Mouse (Mus musculus): ENCODE measurements around the gene S100g. TPM values are rescaled to one million over a fixed set of nuclear protein-coding genes. Genes with fewer than 3 reads are reported as not detected.

S100g gene
- total and polyA plus RNA-seq, 3 experiments = not detected

DNA sequence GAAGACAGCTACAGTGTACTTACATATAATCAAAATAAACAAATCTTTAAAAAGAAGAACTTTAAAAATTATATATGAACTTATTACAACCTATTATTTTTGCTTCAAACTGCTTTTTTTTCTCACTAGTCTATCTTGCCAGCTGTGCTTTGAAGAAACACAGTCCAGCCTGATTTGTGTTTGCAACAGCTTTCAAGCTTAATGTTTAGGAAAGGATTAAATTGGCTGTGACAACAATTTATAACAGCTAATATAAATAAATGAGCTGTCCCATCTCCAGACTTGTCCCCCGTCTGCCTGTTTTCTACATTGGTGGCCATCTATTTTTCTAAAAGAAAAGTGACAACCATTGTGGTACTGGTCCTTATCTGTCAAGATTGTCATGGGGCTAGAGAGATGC lies 22.4 kb downstream of the S100g start:
- H3K4me2 ChIP-seq (ENCODE audit: insufficient read depth, low read depth, poor library complexity, severe bottlenecking) = no peak overlapping the region
- no peaks in the 10 kb centered on the region for H3K4me1 ChIP-seq (ENCODE audit: control insufficient read depth in 1 of 2, insufficient read depth in 2 of 2)
- dilution Hi-C loops (cut with MboI; ENCODE audit: extremely low pct_ligation_motif_present, extremely low pct_unique_long_range_greater_than_20kb, low sequenced_read_pairs) (no loop called here), in situ Hi-C loops (cut with MboI; ENCODE audit: low pct_ligation_motif_present, low pct_unique_long_range_greater_than_20kb, low sequenced_read_pairs) (no loop called here)
- H3K9ac ChIP-seq (ENCODE audit: insufficient read depth, low read depth) = no peak overlapping the region
- TF ChIP-seq RAD21 (IDR thresholded peaks at IDR 0.05; ENCODE audit: low read depth, low read length) = no peak
- no peak for TF ChIP-seq MAZ (IDR thresholded peaks at IDR 0.05; ENCODE audit: low read depth, low read length)
- TF ChIP-seq USF1 (IDR thresholded peaks at IDR 0.05; ENCODE audit: low read depth, low read length) = no peak
- TF ChIP-seq EP300 (IDR thresholded peaks at IDR 0.05; ENCODE audit: low read length) = no peak
- TF ChIP-seq CHD1 (IDR thresholded peaks at IDR 0.05; ENCODE audit: low read depth, low read length) = no peak
- TF ChIP-seq HCFC1 (IDR thresholded peaks at IDR 0.05; ENCODE audit: low read depth, low read length) = no peak
- TF ChIP-seq GABPA (IDR thresholded peaks at IDR 0.05; ENCODE audit: insufficient replicate concordance, low read depth, low read length) = no peak
- TF ChIP-seq MXI1 (IDR thresholded peaks at IDR 0.05; ENCODE audit: low read depth, low read length) = no peak
- no peak for TF ChIP-seq SIN3A (IDR thresholded peaks at IDR 0.05; ENCODE audit: low read length)
- TF ChIP-seq NRF1 (IDR thresholded peaks at IDR 0.05; ENCODE audit: low read depth, low read length) = no peak
- TF ChIP-seq MEF2A (IDR thresholded peaks at IDR 0.05; ENCODE audit: borderline replicate concordance, low read depth, low read length) = no peak
- TF ChIP-seq ZC3H11A (IDR thresholded peaks at IDR 0.05; ENCODE audit: low read depth, low read length) = no peak
- TF ChIP-seq MYC (IDR thresholded peaks at IDR 0.05; ENCODE audit: low read depth, low read length) = no peak
- no peak for TF ChIP-seq SMC3 (IDR thresholded peaks at IDR 0.05; ENCODE audit: low read depth, low read length)
- no peak for TF ChIP-seq MAX (IDR thresholded peaks at IDR 0.05; ENCODE audit: low read length)
- no peak for TF ChIP-seq BHLHE40 (IDR thresholded peaks at IDR 0.05; ENCODE audit: low read depth, low read length)
- no peak for TF ChIP-seq UBTF (IDR thresholded peaks at IDR 0.05; ENCODE audit: low read depth, low read length)
- no peak overlapping the region for H3K27ac ChIP-seq (ENCODE audit: insufficient read depth, low read depth)
- H3K9me3 ChIP-seq (replicated peaks; ENCODE audit: low read length) = no peaks in the 10 kb centered on the region
- H3K4me3 ChIP-seq (replicated peaks in 1 of 3; ENCODE audit: low read depth in 2 of 3, low read length in 2 of 3, poor library complexity in 1 of 3) = no peak overlapping the region
- DNase-seq (ENCODE audit: extremely low read depth) = no peak
- H3K79me2 ChIP-seq (replicated peaks; ENCODE audit: control insufficient read depth, extremely low read depth, insufficient read depth, poor library complexity, severe bottlenecking) = no peaks in the 10 kb centered on the region
- H3K36me3 ChIP-seq (replicated peaks in 1 of 2; ENCODE audit: control insufficient read depth in 1 of 2, insufficient read depth in 1 of 2, low read length in 1 of 2) = peaks cover 6 to 29% of the 10 kb centered on the region in 2 experiments
- H3K27me3 ChIP-seq (replicated peaks) = no peaks in the 10 kb centered on the region

DNA sequence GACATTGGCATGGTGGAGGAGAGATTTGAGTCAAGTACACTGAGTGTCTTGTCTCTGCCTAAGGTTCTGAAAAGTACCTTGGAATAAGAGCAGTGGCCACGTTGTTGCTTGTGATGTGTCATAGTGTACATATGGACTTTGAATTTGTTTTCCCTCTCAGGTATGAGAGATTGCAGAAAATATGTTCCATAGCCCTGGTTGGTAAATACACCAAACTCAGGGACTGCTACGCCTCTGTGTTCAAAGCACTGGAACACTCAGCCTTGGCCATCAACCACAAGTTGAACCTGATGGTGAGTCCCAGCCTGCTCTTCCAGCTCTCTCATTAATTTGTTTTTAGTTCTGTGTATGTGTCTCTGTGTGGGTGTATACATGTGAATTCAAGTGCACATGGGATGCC lies 32.9 kb downstream of the S100g start:
- H3K9me3 ChIP-seq (replicated peaks; ENCODE audit: low read length) = no peaks in the 10 kb centered on the region
- no peak overlapping the region for H3K9ac ChIP-seq (ENCODE audit: insufficient read depth, low read depth)
- H3K27me3 ChIP-seq (replicated peaks) = no peaks in the 10 kb centered on the region
- no peak overlapping the region for H3K4me3 ChIP-seq (replicated peaks in 1 of 3; ENCODE audit: low read depth in 2 of 3, low read length in 2 of 3, poor library complexity in 1 of 3)
- H3K4me1 ChIP-seq (ENCODE audit: control insufficient read depth in 1 of 2, insufficient read depth in 2 of 2) = no peaks in the 10 kb centered on the region
- TF ChIP-seq TCF12 (IDR thresholded peaks at IDR 0.05; ENCODE audit: low read depth, low read length) = no peak
- TF ChIP-seq JUND (conservative IDR thresholded peaks at IDR 0.05; ENCODE audit: low read depth, low read length) = no peak
- TF ChIP-seq BHLHE40 (IDR thresholded peaks at IDR 0.05; ENCODE audit: low read depth, low read length) = no peak
- no peak for TF ChIP-seq CHD1 (IDR thresholded peaks at IDR 0.05; ENCODE audit: low read depth, low read length)
- no peak for TF ChIP-seq RCOR1 (conservative IDR thresholded peaks at IDR 0.05; ENCODE audit: low read depth, low read length)
- TF ChIP-seq CTCF (conservative IDR thresholded peaks at IDR 0.05 in 1 of 2, IDR thresholded peaks at IDR 0.05 in 1 of 2; ENCODE audit: low read depth in 2 of 2, low read length in 2 of 2) = no peak
- no peak for TF ChIP-seq ZMIZ1 (IDR thresholded peaks at IDR 0.05; ENCODE audit: low read depth, low read length)
- TF ChIP-seq MAZ (IDR thresholded peaks at IDR 0.05; ENCODE audit: low read depth, low read length) = no peak
- no peaks in the 10 kb centered on the region for H3K79me2 ChIP-seq (replicated peaks; ENCODE audit: control insufficient read depth, extremely low read depth, insufficient read depth, poor library complexity, severe bottlenecking)
- in situ Hi-C loops (cut with MboI; ENCODE audit: low pct_ligation_motif_present, low pct_unique_long_range_greater_than_20kb, low sequenced_read_pairs) = no loop called here
- H3K36me3 ChIP-seq (replicated peaks in 1 of 2; ENCODE audit: control insufficient read depth in 1 of 2, insufficient read depth in 1 of 2, low read length in 1 of 2) = peaks cover 20 to 37% of the 10 kb centered on the region in 2 experiments
- dilution Hi-C loops (cut with MboI; ENCODE audit: extremely low pct_ligation_motif_present, extremely low pct_unique_long_range_greater_than_20kb, low sequenced_read_pairs) = no loop called here
- no peak for DNase-seq (ENCODE audit: extremely low read depth)
- no peak overlapping the region for H3K27ac ChIP-seq (ENCODE audit: insufficient read depth, low read depth)
- H3K4me2 ChIP-seq (ENCODE audit: insufficient read depth, low read depth, poor library complexity, severe bottlenecking) = no peak overlapping the region

Measured in CH12.LX (cell line).